Mouse (Mus musculus) macrophage (primary cell): Measurements from ENCODE around the gene Lrrc8b. TPM values are rescaled to one million over a fixed set of nuclear protein-coding genes. Genes with fewer than 3 reads are reported as not detected.
A peak's percentile ranks its signal among the peaks of the same experiment; 100 is the strongest.

Source experiments
- H3K27ac ChIP-seq: fragments of 350-480 bp; formaldehyde crosslinking; 2 replicates; pipeline ENCODE4 v1.9.0; 2021
- H3K36me3 ChIP-seq: fragments of 350-480 bp; formaldehyde crosslinking; 2 replicates; pipeline ENCODE4 v1.9.0; 2021; ENCODE audit errors: inconsistent target
- H3K4me3 ChIP-seq: fragments of 350-480 bp; formaldehyde crosslinking; 2 replicates; pipeline ENCODE4 v1.9.0; 2021; ENCODE audit errors: inconsistent target
- H3K79me2 ChIP-seq: fragments of 350-480 bp; formaldehyde crosslinking; 2 replicates; pipeline ENCODE4 v1.9.0; 2021; ENCODE audit errors: inconsistent target
- WGBS: methylation state at CpG from one replicate; pipeline ENCODE4 v1.1.7; 2026; ENCODE audit warnings: inconsistent platforms; ENCODE audit not compliant: missing documents; 5-methylcytosine and 5-hydroxymethylcytosine counted together
- polyA plus RNA-seq: library from polyadenylated mRNA; stranded (reverse); fragments of 250-400 nt; gene quantifications from 3 replicates; pipeline ENCODE4 v1.2.4, GENCODE M21; 2018; ENCODE audit warnings: inconsistent platforms

Gene Lrrc8b
- polyA plus RNA-seq, 1 experiment from 2014 or later, result 4.6 TPM

DNA sequence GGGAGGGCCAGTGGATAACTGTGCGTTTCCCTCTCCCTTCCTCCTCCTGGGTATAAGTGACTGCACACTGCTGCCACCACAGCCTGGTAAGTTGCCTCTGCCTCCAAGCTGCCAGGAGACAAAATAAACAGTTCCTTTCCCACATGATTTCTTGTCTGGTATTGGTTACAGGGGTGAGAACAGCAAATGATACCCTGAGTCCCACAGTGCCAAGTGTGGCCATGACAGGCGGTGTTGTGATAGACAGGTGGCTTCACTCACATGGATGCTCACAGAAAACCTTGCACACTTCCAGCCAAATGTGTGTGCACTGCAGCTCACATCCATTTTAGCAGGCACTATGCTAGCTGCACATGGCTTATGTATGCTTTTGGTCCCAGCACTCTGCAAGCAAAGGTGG, 3.8 kb upstream of the Lrrc8b start:
- Histone ChIP-seq H3K79me2 (no peaks in the 10 kb centered on the region), H3K4me3 (no peak overlapping the region), H3K36me3 (no peaks in the 10 kb centered on the region), H3K27ac (no peak overlapping the region)
- 93% methylated on average over 2 of the region's 2 CpGs for WGBS

DNA sequence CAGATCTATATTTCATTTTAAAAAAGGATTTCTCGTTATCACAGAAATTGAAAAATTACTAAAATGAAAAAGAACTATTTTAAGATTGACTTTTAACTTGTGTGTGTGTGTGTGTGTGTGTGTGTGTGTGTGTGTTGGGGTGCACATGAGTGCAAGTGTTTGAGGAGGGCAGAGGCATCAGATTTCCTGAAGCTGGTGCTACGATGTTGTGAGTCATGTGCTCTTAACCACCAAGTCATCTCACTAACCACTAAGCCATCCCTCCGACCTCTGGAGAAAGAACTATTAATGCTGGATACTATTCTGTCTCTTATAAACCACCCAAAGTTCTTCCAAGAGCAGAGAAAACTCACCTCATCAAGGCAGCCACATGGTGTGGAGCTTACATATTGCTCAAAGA, 2.9 kb upstream of the Lrrc8b start:
- 60% methylated on average over 2 of the region's 3 CpGs for WGBS
- Histone ChIP-seq H3K79me2 (no peaks in the 10 kb centered on the region), H3K36me3 (no peaks in the 10 kb centered on the region), H3K27ac (no peak overlapping the region), H3K4me3 (no peak overlapping the region)

DNA sequence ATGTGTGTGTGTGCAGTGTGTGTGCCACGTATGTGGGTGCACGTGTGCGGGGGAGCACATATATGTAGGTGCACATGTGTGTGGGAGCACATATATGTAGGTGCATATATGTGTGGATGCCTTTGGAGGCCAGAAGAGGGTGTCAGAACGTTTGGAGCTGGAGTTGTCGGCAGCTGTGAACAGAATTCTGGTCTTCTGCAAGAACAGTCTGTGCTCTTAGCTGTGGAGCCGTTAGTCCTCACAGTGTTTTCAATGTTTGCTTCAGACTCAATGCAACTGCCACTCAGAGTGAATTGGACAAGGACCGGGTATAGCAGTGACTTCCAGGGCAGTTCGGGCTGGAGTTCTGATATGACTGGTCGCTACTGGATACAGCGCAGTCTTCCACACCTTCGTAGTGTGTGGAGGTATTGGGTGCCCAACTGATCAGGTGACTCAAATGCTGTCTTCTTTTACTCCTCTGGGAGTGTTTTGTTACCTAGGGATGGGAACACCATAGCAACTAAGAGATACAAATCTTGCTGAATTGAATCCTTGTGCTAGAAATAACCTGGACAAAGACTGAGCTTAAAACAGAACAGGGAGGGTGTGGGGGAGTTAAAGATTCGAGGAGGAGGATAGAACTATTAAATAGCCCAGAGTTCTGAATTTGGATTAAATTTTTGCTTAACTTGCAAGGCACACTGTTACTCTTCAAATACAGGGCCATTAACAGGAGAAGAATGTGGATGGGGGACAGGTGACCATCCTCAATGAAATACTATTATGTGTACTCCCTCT, 1.0 kb upstream of the Lrrc8b start:
- Histone ChIP-seq H3K27ac (peak overlapping the region; percentile 55), H3K79me2 (no peaks in the 10 kb centered on the region), H3K4me3 (peak overlapping the region; percentile 34), H3K36me3 (no peaks in the 10 kb centered on the region)
- WGBS, result 89% methylated on average over 12 of the region's 12 CpGs

DNA sequence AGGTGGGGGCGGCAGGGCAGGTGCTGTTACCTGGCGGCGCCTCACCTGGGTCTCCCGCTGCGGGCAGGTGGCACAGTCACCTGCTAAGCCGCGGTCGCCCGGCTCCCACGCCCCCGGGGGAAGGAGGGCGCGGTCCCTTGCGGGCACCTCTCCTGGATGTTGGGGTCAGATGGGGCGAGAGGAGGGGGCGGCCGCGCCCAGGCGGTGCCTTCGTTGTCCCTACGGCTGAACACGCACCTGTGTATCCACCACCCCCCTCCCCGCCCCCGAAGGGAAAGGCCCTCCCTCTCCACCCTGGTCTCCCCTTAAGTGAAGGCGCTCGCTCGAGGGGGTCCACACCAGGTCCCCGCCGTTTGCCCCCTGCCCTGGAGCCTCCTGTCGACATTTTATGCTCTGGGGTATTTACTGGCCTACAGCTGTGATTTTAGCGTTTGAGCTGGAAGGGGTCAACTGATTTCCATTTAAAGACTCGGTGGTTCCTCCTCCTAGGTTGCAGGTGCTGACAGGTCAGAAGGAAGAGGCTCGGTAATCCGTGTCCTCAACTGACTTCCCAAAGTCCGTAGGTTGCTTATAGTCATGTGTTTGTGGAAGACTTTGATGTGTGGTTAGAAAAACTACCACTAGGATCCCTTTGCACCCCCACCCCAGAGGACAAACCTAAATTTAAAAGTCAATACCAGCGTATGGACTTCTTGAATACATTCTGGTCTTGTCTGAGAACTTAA, 538 bp downstream of the Lrrc8b start:
- WGBS, result 10% methylated on average over 18 of the region's 36 CpGs
- Histone ChIP-seq H3K4me3 (peak overlapping the region; percentile 27; the same call in 1 of the 2 replicates), H3K79me2 (no peaks in the 10 kb centered on the region), H3K27ac (no peak overlapping the region), H3K36me3 (no peaks in the 10 kb centered on the region)

DNA sequence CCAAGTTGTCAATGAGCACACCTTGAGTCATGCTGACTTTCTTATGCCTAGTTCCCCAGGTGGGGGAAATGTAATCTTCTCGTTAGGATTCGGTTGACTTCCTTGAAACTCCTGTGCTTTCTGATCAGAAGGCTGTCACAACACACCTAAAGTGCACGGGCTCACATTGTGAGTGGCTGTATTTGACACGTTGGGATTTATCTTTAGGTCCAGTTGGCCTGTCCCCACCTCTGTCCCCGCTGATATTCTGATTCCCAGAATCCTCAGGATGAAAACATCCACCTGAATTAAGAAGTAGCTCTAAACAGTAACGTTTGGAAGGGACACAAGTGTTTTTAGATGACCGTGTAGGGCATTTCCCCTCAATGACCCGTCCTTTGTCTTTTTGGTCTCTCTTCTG, 1.6 kb downstream of the Lrrc8b start:
- no peaks in the 10 kb centered on the region for H3K36me3 ChIP-seq
- 88% methylated on average over 8 of the region's 8 CpGs for WGBS
- H3K27ac ChIP-seq, result no peak overlapping the region
- no peaks in the 10 kb centered on the region for H3K79me2 ChIP-seq
- no peak overlapping the region for H3K4me3 ChIP-seq

DNA sequence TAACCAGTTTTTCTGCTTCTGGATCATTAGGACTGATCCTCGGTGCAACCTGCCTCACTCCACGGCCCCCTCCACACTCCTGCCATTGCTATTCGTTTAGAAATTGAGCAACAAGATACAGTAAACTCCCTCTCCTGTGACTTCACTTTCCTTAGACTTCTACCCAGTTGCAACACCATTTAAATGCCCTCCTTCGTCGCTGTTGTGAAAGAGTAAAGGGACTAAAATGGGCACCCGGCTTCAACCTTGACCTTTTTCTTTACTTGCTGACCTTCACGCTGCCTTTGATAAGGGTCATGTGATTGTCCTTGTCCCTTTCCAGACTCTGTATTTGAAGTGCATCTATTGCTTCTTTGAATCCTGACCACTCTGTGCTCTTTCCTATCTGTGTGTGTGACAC, 2.8 kb downstream of the Lrrc8b start:
- no peak overlapping the region for H3K4me3 ChIP-seq
- WGBS, result 51% methylated on average over 7 of the region's 7 CpGs
- no peaks in the 10 kb centered on the region for H3K36me3 ChIP-seq
- H3K27ac ChIP-seq, result no peak overlapping the region
- no peaks in the 10 kb centered on the region for H3K79me2 ChIP-seq

DNA sequence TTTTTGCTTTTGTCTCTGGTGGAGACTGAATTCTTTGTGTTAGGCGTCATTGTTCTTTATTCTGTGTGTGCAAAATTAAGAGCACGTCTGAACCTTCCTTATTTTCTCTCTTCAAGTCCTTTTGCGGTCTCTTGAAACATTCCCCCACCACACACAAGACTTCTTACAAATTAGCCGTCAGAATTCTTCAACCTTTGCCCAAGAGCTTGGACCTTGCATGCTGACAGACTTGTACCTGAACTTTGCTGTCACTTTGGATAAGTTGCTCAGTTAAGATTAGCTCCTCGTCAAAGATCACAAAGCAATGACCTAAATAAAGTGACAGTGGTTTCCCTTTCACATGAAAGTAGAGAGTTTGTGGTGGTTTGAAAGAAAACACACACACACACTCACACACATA, 3.3 kb downstream of the Lrrc8b start:
- Histone ChIP-seq H3K27ac (no peak overlapping the region), H3K79me2 (no peaks in the 10 kb centered on the region), H3K36me3 (no peaks in the 10 kb centered on the region), H3K4me3 (no peak overlapping the region)
- WGBS, result 94% methylated on average over 5 of the region's 5 CpGs

DNA sequence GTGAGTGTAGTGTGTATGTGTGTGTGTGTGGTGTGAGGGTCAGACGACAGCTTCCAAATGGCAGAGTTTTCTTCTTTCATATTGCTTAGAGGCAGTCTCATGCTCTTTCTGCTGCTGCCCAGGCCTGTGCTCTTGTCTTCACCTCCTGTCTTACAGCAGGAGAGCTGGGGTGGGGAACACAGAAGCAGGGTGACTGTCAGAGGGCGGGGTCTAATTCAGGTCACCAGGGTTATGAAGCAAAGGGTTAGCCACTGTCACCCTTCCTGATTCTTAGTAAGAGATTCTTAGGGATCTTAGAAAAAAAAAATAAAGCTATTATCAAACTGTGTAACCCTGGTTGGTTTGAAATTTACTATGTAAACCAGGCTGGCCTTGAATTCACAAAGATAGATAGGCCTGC, 10.0 kb downstream of the Lrrc8b start:
- Histone ChIP-seq H3K36me3 (no peaks in the 10 kb centered on the region), H3K27ac (no peak overlapping the region), H3K4me3 (no peak overlapping the region), H3K79me2 (no peaks in the 10 kb centered on the region)
- 100% methylated on average over 2 of the region's 2 CpGs for WGBS

DNA sequence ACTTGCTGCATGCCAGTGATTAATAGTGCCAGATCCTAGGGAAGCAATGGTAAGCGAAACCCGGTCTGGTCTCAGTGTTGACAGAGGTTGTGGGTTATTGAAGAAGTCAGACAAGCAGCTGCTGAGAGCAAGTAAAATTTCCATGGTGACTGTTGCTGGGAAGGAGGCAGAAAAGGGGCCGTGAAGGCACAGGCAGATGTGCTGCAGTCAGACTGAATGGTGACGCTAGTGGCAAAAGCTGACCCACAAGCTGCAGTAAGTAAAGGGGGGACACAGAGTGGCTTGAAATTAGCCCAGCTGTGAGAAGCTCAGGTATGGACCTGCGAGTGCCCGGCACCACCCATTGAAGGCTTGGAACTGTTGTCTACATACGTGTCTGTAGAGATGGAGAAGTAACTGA, 11.8 kb downstream of the Lrrc8b start:
- H3K4me3 ChIP-seq, result no peak overlapping the region
- no peaks in the 10 kb centered on the region for H3K36me3 ChIP-seq
- 92% methylated on average over 7 of the region's 7 CpGs for WGBS
- H3K79me2 ChIP-seq, result no peaks in the 10 kb centered on the region
- no peak overlapping the region for H3K27ac ChIP-seq

DNA sequence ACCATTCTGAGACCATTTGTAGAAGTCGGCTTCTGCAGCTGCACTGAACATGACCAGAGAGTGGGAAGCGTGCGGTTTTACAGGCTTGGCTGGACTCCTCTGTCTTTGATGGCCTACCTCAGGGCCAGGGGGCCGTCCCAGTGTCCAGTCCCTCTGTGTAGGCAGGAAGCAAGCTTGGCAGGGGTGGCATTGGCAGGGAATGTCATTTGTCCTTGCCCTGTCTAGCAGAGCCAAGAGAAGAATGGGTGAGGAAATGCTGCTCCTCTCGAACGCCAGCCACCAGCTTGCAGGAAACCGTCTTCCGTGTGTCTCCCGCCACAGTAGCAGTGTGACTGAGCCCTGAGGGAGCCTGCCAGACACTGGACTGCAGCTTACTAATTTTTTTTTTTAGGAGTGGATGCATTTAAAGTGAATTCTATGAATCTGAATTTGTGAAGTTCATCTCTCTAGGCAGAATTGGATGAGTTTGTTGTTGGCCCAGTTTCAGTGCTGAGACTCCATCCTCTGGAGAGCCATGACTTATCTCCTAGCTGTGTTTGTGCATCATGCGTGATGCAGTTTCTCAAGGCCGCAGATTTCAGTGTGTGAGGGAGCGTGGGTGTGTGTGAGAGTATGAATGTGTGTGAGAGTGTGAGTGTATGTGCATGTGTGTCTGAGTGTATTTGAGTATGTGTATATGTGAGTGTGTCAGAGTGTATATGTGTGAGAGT, 12.8 kb downstream of the Lrrc8b start:
- H3K27ac ChIP-seq, result no peak overlapping the region
- H3K79me2 ChIP-seq, result no peaks in the 10 kb centered on the region
- WGBS, result 69% methylated on average over 12 of the region's 12 CpGs

DNA sequence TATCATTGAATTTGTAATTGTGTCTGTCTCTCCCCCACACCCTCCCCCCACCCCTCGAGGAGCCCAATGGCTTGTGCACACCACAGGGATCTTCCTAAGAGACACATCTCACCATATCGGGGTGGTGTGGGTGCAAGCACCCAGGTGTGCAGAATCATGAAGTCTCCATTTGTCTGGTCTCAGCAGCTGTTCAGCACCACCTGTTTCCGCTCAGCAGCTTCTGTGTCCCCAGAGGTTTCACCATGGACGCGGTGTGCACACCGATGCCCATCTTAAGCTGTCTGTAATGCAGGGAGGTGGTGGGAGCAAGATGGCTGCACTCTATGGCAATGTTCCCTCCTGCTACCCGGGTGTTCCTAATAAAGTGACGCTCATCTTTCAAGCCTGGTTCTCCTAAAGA, 14.6 kb downstream of the Lrrc8b start:
- H3K36me3 ChIP-seq, result no peaks in the 10 kb centered on the region
- H3K4me3 ChIP-seq, result no peak overlapping the region
- H3K27ac ChIP-seq, result no peak overlapping the region
- H3K79me2 ChIP-seq, result no peaks in the 10 kb centered on the region
- 93% methylated on average over 8 of the region's 8 CpGs for WGBS

More for the DNA sequence above, 12.8 kb downstream of the Lrrc8b start:
- Histone ChIP-seq H3K36me3 (no peaks in the 10 kb centered on the region), H3K4me3 (no peak overlapping the region)

DNA sequence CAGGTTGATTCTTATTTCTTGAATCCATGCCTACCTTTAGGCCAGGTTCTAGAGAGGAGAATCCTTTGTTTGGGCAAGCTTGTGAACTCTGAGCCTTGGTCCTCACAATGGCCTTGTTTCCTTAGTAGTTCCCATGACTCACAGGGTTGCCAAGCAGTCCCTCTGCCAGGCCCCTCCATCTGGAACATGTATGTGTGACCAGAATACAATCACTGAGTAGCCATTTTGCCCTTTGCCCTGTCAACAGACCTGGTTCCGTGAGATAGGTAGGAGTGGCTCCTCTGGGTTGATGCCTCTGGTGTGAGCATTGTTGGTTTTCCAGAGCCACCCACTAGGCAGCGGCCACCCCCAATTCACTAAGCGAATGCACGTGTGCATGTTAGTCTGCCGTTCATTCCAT, 24.0 kb downstream of the Lrrc8b start:
- H3K4me3 ChIP-seq, result no peak overlapping the region
- 91% methylated on average over 5 of the region's 5 CpGs for WGBS

DNA sequence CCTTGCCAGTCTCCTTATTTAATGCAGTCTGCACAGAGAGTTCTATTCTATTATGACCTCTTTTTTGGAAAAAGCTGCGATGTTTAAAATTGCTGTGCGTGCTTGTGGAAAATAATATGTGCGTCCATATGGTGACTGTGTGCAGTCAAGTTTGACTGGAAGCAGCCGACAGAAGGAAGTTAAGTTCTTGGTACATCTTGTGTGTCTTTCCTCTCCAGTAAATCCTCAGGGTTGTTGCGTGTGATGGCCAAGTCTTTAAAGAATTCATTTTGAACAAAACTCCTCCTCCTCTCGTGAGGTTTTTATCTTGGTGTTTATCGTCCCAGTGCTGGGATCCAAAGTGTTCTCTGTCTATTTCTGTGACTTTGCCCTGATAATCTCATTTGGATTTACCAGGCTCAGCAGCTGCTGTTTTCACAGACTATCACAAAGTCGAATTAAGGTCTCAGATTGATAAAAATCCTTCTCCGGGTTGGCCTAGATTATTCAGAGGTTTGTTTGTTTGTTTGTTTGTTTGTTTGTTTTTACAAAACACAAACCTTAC, 25.5 kb downstream of the Lrrc8b start:
- Histone ChIP-seq H3K4me3 (no peak overlapping the region), H3K36me3 (no peaks in the 10 kb centered on the region), H3K27ac (no peak overlapping the region), H3K79me2 (no peaks in the 10 kb centered on the region)
- 84% methylated on average over 9 of the region's 9 CpGs for WGBS

More for the DNA sequence above, 24.0 kb downstream of the Lrrc8b start:
- no peaks in the 10 kb centered on the region for H3K79me2 ChIP-seq
- H3K27ac ChIP-seq, result no peak overlapping the region
- H3K36me3 ChIP-seq, result no peaks in the 10 kb centered on the region

DNA sequence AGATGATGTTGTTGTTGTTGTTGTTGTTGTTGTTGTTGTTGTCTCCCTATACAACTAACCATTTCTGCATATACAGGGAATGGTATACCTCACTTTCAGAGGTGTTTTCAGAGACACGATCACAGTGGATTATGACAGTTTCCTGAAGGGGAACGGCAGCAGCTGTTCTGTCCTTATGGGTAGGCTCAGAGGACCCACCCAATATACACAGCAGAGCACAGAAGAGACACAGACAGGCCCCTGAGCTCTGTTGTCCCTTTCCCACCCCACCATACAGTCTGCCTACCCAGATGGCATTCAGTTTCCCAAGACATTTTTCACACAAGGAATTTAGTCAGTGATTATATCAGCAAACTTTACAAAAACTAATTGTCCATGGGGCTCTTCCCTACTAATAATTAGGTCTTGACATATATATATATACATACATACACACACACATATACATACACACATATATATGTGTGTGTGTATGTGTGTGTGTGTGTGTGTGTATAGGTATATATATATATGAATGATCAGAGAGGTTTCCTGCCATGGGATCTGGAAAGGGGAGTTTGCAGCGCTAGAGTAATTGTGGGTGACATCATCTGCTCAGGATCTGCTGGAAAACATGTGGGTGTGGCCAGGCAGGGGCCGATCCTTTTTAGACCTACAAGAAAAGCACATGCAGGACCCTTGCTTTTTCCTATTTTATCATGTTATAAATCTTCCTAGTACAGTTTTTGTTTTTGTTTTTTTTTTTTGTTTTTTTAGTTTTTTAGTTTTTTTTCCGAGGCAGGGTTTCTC, 26.8 kb downstream of the Lrrc8b start:
- 66% methylated on average over 5 of the region's 5 CpGs for WGBS
- Histone ChIP-seq H3K4me3 (no peak overlapping the region), H3K36me3 (no peaks in the 10 kb centered on the region), H3K79me2 (no peaks in the 10 kb centered on the region), H3K27ac (no peak overlapping the region)
